Mouse (Mus musculus) midbrain, postnatal 0 days (tissue): ENCODE data around the gene Ssna1. TPM values are rescaled to one million over a fixed set of nuclear protein-coding genes. Genes with fewer than 3 reads are reported as not detected.

Experiments used
- ATAC-seq: fragments of 200-750 bp; cut with Nextera tagmentation; 2 replicates; pipeline ENCODE4 v1.8.0; 2017; ENCODE audit warnings: moderate number of reproducible peaks, mild to moderate bottlenecking, moderate TSS enrichment, moderate library complexity; ENCODE audit not compliant: low FRiP score
- DNase-seq: peaks from one replicate; pipeline ENCODE4 v3.0.0-alpha.2; 2015; ENCODE audit warnings: low spot score
- H3K27ac ChIP-seq: fragments of 300-500 bp; sonication (generic); 2 replicates; pipeline ENCODE4 v1.5.1; 2014; ENCODE audit warnings: low read depth, mild to moderate bottlenecking, low read length, mixed read lengths
- H3K27me3 ChIP-seq: fragments of 300-500 bp; sonication (generic); 2 replicates; pipeline ENCODE4 v1.6.1; 2014; ENCODE audit warnings: low read length, control low read depth, mixed read lengths; ENCODE audit not compliant: insufficient read depth
- H3K36me3 ChIP-seq: fragments of 300-500 bp; sonication (generic); 2 replicates; pipeline ENCODE4 v1.6.1; 2014; ENCODE audit warnings: low read length, control low read depth, mixed read lengths; ENCODE audit not compliant: insufficient read depth
- H3K4me1 ChIP-seq: fragments of 300-500 bp; sonication (generic); 2 replicates; pipeline ENCODE4 v1.6.1; 2014; ENCODE audit warnings: mild to moderate bottlenecking, control low read depth, antibody characterized with exemption, low read length, mixed read lengths; ENCODE audit not compliant: insufficient read depth
- H3K4me2 ChIP-seq: fragments of 300-500 bp; sonication (generic); 2 replicates; pipeline ENCODE4 v1.6.1; 2014; ENCODE audit warnings: low read depth, mild to moderate bottlenecking, low read length, mixed read lengths; ENCODE audit not compliant: poor library complexity, severe bottlenecking
- H3K4me3 ChIP-seq: fragments of 300-500 bp; sonication (generic); 2 replicates; pipeline ENCODE4 v1.5.1; 2014; ENCODE audit warnings: low read depth, mild to moderate bottlenecking, low read length, moderate library complexity
- H3K9ac ChIP-seq: fragments of 300-500 bp; sonication (generic); replicated peaks from 2 replicates; pipeline ENCODE4 v1.6.1; 2014; ENCODE audit warnings: mild to moderate bottlenecking, low read length, moderate library complexity, mixed read lengths; ENCODE audit not compliant: poor library complexity, severe bottlenecking
- H3K9me3 ChIP-seq: fragments of 300-500 bp; sonication (generic); 2 replicates; pipeline ENCODE4 v1.6.1; 2016; ENCODE audit warnings: low read length, control low read depth
- CTCF ChIP-seq: IDR thresholded peaks from 2 replicates; pipeline ENCODE4 v1.5.1; 2016; ENCODE audit warnings: antibody characterized with exemption, mild to moderate bottlenecking
- WGBS: fragments of 180-500 bp; shearing (Covaris S2); extraction: QIAGEN DNeasy Blood & Tissue Kit; methylation state at CpG from one replicate; pipeline ENCODE4 v1.1.7; 2014; 5-methylcytosine and 5-hydroxymethylcytosine counted together
- polyA plus RNA-seq: library from polyadenylated mRNA; unstranded; fragments of >200 nt; fragmentation: Nextera tagmentation; extraction: Ambion mirVana; gene quantifications from 2 replicates; pipeline ENCODE4 v1.2.1, GENCODE M21; 2015
- total RNA-seq: library from RNA; depleted of rRNA; stranded (reverse); fragments of >200 nt; gene quantifications from 2 replicates; pipeline ENCODE4 v1.2.3, GENCODE M21; 2014; rRNA removed

The Ssna1 gene
- 71.7 and 83.9 TPM in 2 replicates for total RNA-seq
- polyA plus RNA-seq: 158 and 172 TPM in 2 replicates

GRCm38 (mm10) chr2:25271827-25272511, at the start of gene Ssna1, which contains the start of gene Anapc2:
Ssna1 (minus strand) TSS chr2:25272438.
Anapc2 (plus strand) TSS chr2:25272478.
- ATAC-seq (peak; percentile 93), DNase-seq (peak; percentile 98)
- Histone ChIP-seq H3K9ac (peak within 1 kb of the TSS; percentile 91), H3K27me3 (no peaks in the 10 kb centered on the region), H3K36me3 (peaks cover 59% of the 10 kb centered on the region), H3K4me2 (peak within 1 kb of the TSS; percentile 94), H3K9me3 (no peaks in the 10 kb centered on the region), H3K27ac (peak within 1 kb of the TSS; percentile 75), H3K4me3 (peak within 1 kb of the TSS; percentile 78), H3K4me1 (peaks cover 22% of the 10 kb centered on the region)
- WGBS: under 1% methylated on average over 51 of the region's 55 CpGs
- peak; percentile 50 for TF ChIP-seq CTCF

- TF ChIP-seq CTCF: no peak
- Histone ChIP-seq H3K4me2 (no peak overlapping the region), H3K9me3 (no peaks in the 10 kb centered on the region), H3K9ac (no peak overlapping the region), H3K36me3 (peaks cover 6% of the 10 kb centered on the region; the same call in 1 of the 2 replicates), H3K27me3 (peaks cover 4% of the 10 kb centered on the region; the same call in 1 of the 2 replicates), H3K27ac (no peak overlapping the region), H3K4me3 (no peak overlapping the region), H3K4me1 (0 out of 2 replicates have a peak, but pooled peaks cover 3% of the 10 kb centered on the region)
- ATAC-seq (no peak), DNase-seq (no peak)
- 34% methylated on average over 2 of the region's 2 CpGs for WGBS
Measured at GRCm38 (mm10) chr2:25320084-25320483, 47.8 kb upstream of the Ssna1 start.

- Histone ChIP-seq H3K4me3 (peak within 1 kb of the TSS; percentile 69), H3K4me2 (peak within 1 kb of the TSS; percentile 64), H3K27ac (peak within 1 kb of the TSS; percentile 81), H3K27me3 (peaks cover 9% of the 10 kb centered on the region), H3K36me3 (peaks cover 8% of the 10 kb centered on the region; the same call in 1 of the 2 replicates), H3K9me3 (no peaks in the 10 kb centered on the region), H3K9ac (peak within 1 kb of the TSS; percentile 87), H3K4me1 (0 out of 2 replicates have a peak, but pooled peaks cover 3% of the 10 kb centered on the region)
- no peak for TF ChIP-seq CTCF
- DNase-seq (peak; percentile 94), ATAC-seq (peak; percentile 85)
- 9% methylated on average over 53 of the region's 58 CpGs for WGBS
Measured at GRCm38 (mm10) chr2:25318971-25319773, 46.9 kb upstream of the Ssna1 start, which contains the start of gene Grin1. Grin1 (minus strand) TSS chr2:25319187.

- Histone ChIP-seq H3K4me1 (0 out of 2 replicates have a peak, but pooled peaks cover 3% of the 10 kb centered on the region), H3K4me2 (peak overlapping the region; percentile 64), H3K27me3 (peaks cover 14% of the 10 kb centered on the region), H3K36me3 (peaks cover 13% of the 10 kb centered on the region), H3K4me3 (peak overlapping the region; percentile 69), H3K9me3 (no peaks in the 10 kb centered on the region), H3K9ac (peak overlapping the region; percentile 87), H3K27ac (peak overlapping the region; percentile 81)
- 5% methylated on average over 31 of the region's 31 CpGs for WGBS
- no peak for TF ChIP-seq CTCF
- peak; percentile 42 for DNase-seq
- ATAC-seq: peak; percentile 70
Measured at GRCm38 (mm10) chr2:25318119-25318966, 46.1 kb upstream of the Ssna1 start.

- no peak overlapping the region for H3K4me2 ChIP-seq
- H3K9ac ChIP-seq: no peak overlapping the region
- WGBS: 16% methylated on average over 11 of the region's 11 CpGs
- H3K4me1 ChIP-seq: no peaks in the 10 kb centered on the region
- H3K4me3 ChIP-seq: no peak overlapping the region
- no peak overlapping the region for H3K27ac ChIP-seq
- no peaks in the 10 kb centered on the region for H3K9me3 ChIP-seq
- H3K36me3 ChIP-seq: peaks cover 53% of the 10 kb centered on the region
- no peak for TF ChIP-seq CTCF
- ATAC-seq (no peak), DNase-seq (no peak)
- H3K27me3 ChIP-seq: peaks cover 38% of the 10 kb centered on the region
Measured at GRCm38 (mm10) chr2:25311491-25311891, 39.3 kb upstream of the Ssna1 start.
